Mouse (Mus musculus): ENCODE measurements around the gene Edem2. TPM values are rescaled to one million over a fixed set of nuclear protein-coding genes. Genes with fewer than 3 reads are reported as not detected.

Gene Edem2
- polyA plus RNA-seq, 1 experiment from 2014 or later, result 40.1 TPM

DNA sequence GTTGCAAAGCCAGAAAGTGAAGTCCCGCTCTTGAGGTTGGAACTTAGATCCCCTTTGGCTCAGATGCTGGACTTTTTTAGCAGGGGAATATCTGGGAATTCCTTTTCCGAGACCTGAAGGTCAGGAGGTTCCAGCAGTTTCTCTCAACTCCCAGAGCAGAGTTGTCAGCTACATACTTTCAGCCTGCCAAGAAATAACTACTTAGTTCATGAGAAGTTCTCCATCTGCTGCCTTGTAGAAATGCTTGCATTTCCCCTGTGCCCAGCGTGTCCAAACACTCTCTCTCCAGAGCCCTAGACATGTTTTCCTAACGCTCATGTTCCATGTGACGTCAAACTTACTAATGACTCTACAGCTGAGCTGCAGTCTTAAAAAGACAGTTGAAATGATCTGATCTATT, 5.8 kb upstream of the Edem2 start:
- H3K4me2 ChIP-seq, result no peak overlapping the region
- H3K4me1 ChIP-seq, result no peaks in the 10 kb centered on the region
- H3K27ac ChIP-seq (replicated peaks), result no peak overlapping the region
- H3K36me3 ChIP-seq, result no peaks in the 10 kb centered on the region
- WGBS, result 87% methylated on average over 5 of the region's 5 CpGs
- H3K9ac ChIP-seq (replicated peaks), result no peak overlapping the region
- H3K4me3 ChIP-seq (replicated peaks), result no peak overlapping the region
- no peaks in the 10 kb centered on the region for H3K27me3 ChIP-seq (replicated peaks)
- H3K9me3 ChIP-seq (replicated peaks), result no peaks in the 10 kb centered on the region
- ATAC-seq (ENCODE audit: low FRiP score), result no peak

DNA sequence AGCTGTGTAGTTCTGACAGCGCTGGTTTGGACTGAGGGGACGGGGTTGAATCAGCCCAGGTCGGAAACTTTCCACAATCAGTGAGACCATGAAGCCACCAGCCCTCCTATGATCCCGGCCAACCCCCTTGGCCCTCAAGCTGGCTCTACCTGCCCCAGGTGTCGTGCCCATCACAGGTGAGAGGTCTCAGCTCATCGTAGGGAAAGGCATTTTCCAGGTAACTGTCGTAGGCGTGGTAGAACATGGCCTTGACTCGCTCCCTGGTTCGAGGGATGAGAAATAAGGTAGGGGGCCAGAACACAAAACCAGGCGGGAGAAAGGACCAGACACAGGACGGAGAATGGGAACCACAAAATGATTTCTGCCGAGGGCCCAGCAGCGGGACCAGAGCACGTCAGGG, 533 bp downstream of the Edem2 start:
- Histone ChIP-seq H3K4me2 (peak overlapping the region; percentile 95), H3K27ac (replicated peaks) (peak overlapping the region; percentile 80), H3K9me3 (replicated peaks) (no peaks in the 10 kb centered on the region), H3K27me3 (replicated peaks) (no peaks in the 10 kb centered on the region), H3K4me1 (peaks cover 18% of the 10 kb centered on the region), H3K4me3 (replicated peaks) (peak overlapping the region; percentile 95), H3K36me3 (peaks cover 13% of the 10 kb centered on the region; the same call in 1 of the 2 replicates), H3K9ac (replicated peaks) (peak overlapping the region; percentile 90)
- 0 out of 2 replicates have a peak, but pooled peaks have one; percentile 22 for ATAC-seq (ENCODE audit: low FRiP score)
- WGBS, result 5% methylated on average over 15 of the region's 15 CpGs

GRCm38 (mm10) chr2:155727764-155728395, 1.4 kb downstream of the Edem2 start:
- Histone ChIP-seq H3K4me2 (peak overlapping the region; percentile 95), H3K4me3 (replicated peaks) (no peak overlapping the region), H3K9ac (replicated peaks) (no peak overlapping the region), H3K9me3 (replicated peaks) (no peaks in the 10 kb centered on the region), H3K4me1 (peaks cover 18% of the 10 kb centered on the region), H3K36me3 (peaks cover 17% of the 10 kb centered on the region), H3K27me3 (replicated peaks) (no peaks in the 10 kb centered on the region), H3K27ac (replicated peaks) (no peak overlapping the region)
- whole genome bisulfite sequencing, result 75% methylated on average over 7 of the region's 7 CpGs
- no peak for ATAC-seq (ENCODE audit: low FRiP score)

- Histone ChIP-seq H3K9me3 (replicated peaks) (no peaks in the 10 kb centered on the region), H3K4me1 (peaks cover 18% of the 10 kb centered on the region), H3K9ac (replicated peaks) (no peak overlapping the region), H3K27me3 (replicated peaks) (no peaks in the 10 kb centered on the region), H3K4me2 (no peak overlapping the region), H3K27ac (replicated peaks) (no peak overlapping the region), H3K36me3 (peaks cover 30% of the 10 kb centered on the region), H3K4me3 (replicated peaks) (no peak overlapping the region)
- WGBS, result 89% methylated on average over 7 of the region's 7 CpGs
- no peak for ATAC-seq (ENCODE audit: low FRiP score)
These were observed 3.0 kb downstream of the Edem2 start for GRCm38 (mm10) chr2:155726302-155726701.

DNA sequence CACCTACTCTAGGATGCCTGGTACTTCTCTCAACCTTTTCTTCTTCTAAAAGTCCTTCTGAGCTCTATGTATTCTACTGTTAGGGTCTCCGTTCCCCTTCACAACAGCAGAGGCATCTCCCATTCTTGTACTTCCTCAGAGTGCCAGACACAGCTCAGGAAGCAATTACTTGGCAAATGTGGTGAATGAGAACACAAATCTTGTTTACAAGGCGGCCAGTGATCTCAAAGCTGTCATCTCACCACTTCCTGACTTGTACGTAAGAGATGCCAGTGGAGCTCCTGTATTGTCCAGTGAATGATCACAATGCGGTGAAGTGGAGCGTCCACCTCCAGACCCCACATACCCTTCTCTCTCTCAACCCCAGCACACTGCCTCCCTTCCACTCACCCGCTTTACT, 4.7 kb downstream of the Edem2 start:
- H3K4me3 ChIP-seq (replicated peaks), result no peak overlapping the region
- WGBS, result 83% methylated on average over 6 of the region's 6 CpGs
- H3K27ac ChIP-seq (replicated peaks), result no peak overlapping the region
- no peak for ATAC-seq (ENCODE audit: low FRiP score)
- no peaks in the 10 kb centered on the region for H3K27me3 ChIP-seq (replicated peaks)
- H3K9me3 ChIP-seq (replicated peaks), result no peaks in the 10 kb centered on the region
- H3K4me1 ChIP-seq, result peaks cover 18% of the 10 kb centered on the region
- no peak overlapping the region for H3K4me2 ChIP-seq
- no peak overlapping the region for H3K9ac ChIP-seq (replicated peaks)
- peaks cover 43% of the 10 kb centered on the region for H3K36me3 ChIP-seq

DNA sequence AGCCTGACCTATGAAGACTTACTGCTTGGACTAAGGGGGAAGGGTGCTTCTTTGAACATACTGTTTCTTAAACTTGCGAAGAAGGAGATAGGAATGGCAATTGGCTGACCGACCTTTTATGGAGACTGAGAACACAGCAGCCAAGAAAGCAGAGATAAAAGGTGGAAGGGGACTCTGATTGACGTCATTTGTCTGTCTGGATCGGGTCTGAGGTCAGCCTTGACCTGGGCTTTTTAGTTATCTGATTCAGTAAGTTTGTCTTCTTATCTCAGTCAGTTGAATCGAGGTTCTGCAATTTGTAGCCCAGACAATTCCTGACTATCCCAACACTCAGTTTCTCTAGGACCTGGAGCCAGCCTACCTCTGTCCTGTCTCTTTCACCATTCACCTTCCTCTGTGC, 5.2 kb downstream of the Edem2 start:
- WGBS, result 89% methylated on average over 5 of the region's 5 CpGs
- H3K4me1 ChIP-seq, result peaks cover 18% of the 10 kb centered on the region
- no peak for ATAC-seq (ENCODE audit: low FRiP score)
- H3K9ac ChIP-seq (replicated peaks), result no peak overlapping the region
- no peaks in the 10 kb centered on the region for H3K9me3 ChIP-seq (replicated peaks)
- H3K4me2 ChIP-seq, result no peak overlapping the region
- no peaks in the 10 kb centered on the region for H3K27me3 ChIP-seq (replicated peaks)
- no peak overlapping the region for H3K27ac ChIP-seq (replicated peaks)
- peaks cover 48% of the 10 kb centered on the region for H3K36me3 ChIP-seq
- no peak overlapping the region for H3K4me3 ChIP-seq (replicated peaks)

GRCm38 (mm10) chr2:155720585-155720984, 8.7 kb downstream of the Edem2 start:
- H3K4me3 ChIP-seq (replicated peaks), result no peak overlapping the region
- WGBS, result 85% methylated on average over 5 of the region's 5 CpGs
- H3K4me2 ChIP-seq, result no peak overlapping the region
- H3K4me1 ChIP-seq, result no peaks in the 10 kb centered on the region
- H3K9me3 ChIP-seq (replicated peaks), result no peaks in the 10 kb centered on the region
- H3K27ac ChIP-seq (replicated peaks), result no peak overlapping the region
- no peak for ATAC-seq (ENCODE audit: low FRiP score)
- no peaks in the 10 kb centered on the region for H3K27me3 ChIP-seq (replicated peaks)
- no peak overlapping the region for H3K9ac ChIP-seq (replicated peaks)
- peaks cover 69% of the 10 kb centered on the region for H3K36me3 ChIP-seq

- Histone ChIP-seq H3K27me3 (replicated peaks) (no peaks in the 10 kb centered on the region), H3K4me2 (no peak overlapping the region), H3K4me1 (no peaks in the 10 kb centered on the region), H3K27ac (replicated peaks) (no peak overlapping the region), H3K9ac (replicated peaks) (no peak overlapping the region), H3K36me3 (peaks cover 84% of the 10 kb centered on the region), H3K9me3 (replicated peaks) (no peaks in the 10 kb centered on the region), H3K4me3 (replicated peaks) (no peak overlapping the region)
- ATAC-seq (ENCODE audit: low FRiP score), result no peak
- 92% methylated on average over 12 of the region's 12 CpGs for WGBS
These were observed 11.9 kb downstream of the Edem2 start for GRCm38 (mm10) chr2:155717082-155717990.

DNA sequence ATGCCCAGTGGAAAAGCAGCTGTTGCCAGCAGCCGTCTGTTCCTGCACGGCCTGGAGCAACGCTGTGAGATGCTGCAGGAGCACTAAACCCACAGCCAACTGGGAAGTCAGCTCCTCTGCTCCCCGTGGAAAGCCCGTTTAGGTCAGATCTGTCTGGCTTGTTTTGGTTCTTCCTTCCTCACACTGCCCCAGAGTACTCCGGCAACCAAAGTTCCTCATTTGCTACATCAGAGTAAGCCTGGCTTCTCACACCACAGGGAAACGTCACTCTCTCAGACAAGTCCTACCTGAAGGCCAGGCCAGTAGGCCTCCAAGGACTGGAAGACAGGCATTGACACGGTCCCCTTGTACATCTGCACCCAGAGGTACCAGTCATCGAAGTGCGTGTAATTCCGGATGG, 18.7 kb downstream of the Edem2 start:
- H3K4me2 ChIP-seq, result no peak overlapping the region
- 90% methylated on average over 11 of the region's 11 CpGs for WGBS
- H3K27ac ChIP-seq (replicated peaks), result no peak overlapping the region
- no peak for ATAC-seq (ENCODE audit: low FRiP score)
- no peak overlapping the region for H3K9ac ChIP-seq (replicated peaks)
- H3K36me3 ChIP-seq, result peaks cover 77% of the 10 kb centered on the region
- H3K9me3 ChIP-seq (replicated peaks), result no peaks in the 10 kb centered on the region
- 0 out of 2 replicates have a peak, but pooled peaks cover 3% of the 10 kb centered on the region for H3K4me1 ChIP-seq
- H3K4me3 ChIP-seq (replicated peaks), result no peak overlapping the region
- no peaks in the 10 kb centered on the region for H3K27me3 ChIP-seq (replicated peaks)

DNA sequence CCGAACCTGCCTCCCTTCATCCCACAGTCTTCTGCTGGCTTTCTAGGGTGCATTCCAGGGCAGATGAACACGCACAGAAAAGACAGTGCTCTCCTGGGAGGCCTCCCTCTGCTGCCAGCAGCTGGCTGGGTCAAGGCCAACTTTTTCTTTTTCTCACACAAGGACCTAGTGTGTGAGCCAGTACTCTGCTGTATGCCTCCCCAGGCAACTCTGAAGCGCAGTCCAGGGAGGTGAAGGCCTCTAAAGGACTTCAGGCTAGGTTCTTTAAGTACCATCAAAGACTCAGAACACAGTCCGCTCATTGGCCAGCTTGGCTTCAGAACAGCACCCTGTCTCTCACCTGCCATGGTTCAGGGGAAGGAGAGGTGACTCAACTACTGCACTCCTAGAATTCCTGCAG, 22.0 kb downstream of the Edem2 start:
- H3K9me3 ChIP-seq (replicated peaks), result no peaks in the 10 kb centered on the region
- no peak overlapping the region for H3K4me2 ChIP-seq
- peaks cover 76% of the 10 kb centered on the region for H3K36me3 ChIP-seq
- H3K9ac ChIP-seq (replicated peaks), result no peak overlapping the region
- ATAC-seq (ENCODE audit: low FRiP score), result no peak
- H3K27ac ChIP-seq (replicated peaks), result no peak overlapping the region
- H3K4me3 ChIP-seq (replicated peaks), result no peak overlapping the region
- H3K4me1 ChIP-seq, result 0 out of 2 replicates have a peak, but pooled peaks cover 3% of the 10 kb centered on the region
- WGBS, result 67% methylated on average over 4 of the region's 4 CpGs
- no peaks in the 10 kb centered on the region for H3K27me3 ChIP-seq (replicated peaks)

DNA sequence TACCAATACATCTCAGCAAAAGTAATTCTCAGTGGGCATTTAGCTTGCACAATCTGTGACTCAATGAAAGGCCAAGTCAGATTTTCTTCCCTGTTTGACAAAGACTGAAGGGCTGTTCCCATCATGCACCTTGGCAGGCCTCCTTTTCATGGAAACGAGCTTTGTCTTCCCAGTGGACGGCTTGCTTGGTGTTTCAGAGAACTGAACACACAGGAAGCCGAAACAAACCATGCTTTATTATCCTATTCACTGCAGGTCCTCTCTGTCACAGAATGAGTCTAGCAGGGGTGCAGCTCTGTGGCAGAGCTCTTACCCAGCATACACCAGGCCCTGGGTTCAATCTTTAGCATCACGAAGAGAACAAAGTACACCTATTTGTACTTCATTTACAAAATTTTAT, 25.6 kb downstream of the Edem2 start:
- no peak for ATAC-seq (ENCODE audit: low FRiP score)
- Histone ChIP-seq H3K4me2 (no peak overlapping the region), H3K36me3 (peaks cover 58% of the 10 kb centered on the region), H3K27ac (replicated peaks) (no peak overlapping the region), H3K27me3 (replicated peaks) (no peaks in the 10 kb centered on the region), H3K9ac (replicated peaks) (no peak overlapping the region), H3K4me3 (replicated peaks) (no peak overlapping the region), H3K4me1 (0 out of 2 replicates have a peak, but pooled peaks cover 3% of the 10 kb centered on the region), H3K9me3 (replicated peaks) (no peaks in the 10 kb centered on the region)
- WGBS, result 17% methylated on average over 4 of the region's 4 CpGs

DNA sequence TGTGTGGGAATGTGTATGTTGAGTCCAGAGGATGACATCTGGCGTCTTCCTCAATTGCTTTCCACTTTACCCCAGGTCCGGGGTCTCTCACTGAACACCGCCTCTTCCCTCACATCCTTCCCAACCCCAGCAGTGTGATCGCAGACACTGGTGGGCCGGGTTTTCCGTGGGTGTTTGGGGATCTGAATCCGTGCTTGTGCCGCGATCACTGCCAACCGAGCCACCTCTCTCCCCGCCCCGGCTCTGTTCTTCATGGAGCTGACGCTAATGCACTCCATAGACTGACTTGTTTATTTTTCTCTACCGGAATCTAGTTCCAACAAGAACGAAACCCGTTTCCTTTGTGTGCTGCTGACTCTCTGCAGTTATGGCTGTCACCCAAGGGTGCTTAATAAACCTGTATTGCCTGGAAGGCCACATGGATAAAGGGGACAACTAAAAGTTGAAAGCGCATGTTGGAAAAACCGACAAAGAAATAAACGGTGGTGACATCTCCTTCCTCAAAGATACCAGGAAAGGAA, 27.8 kb downstream of the Edem2 start:
- H3K27me3 ChIP-seq (replicated peaks), result no peaks in the 10 kb centered on the region
- peaks cover 46% of the 10 kb centered on the region for H3K36me3 ChIP-seq
- H3K9ac ChIP-seq (replicated peaks), result no peak overlapping the region
- H3K4me2 ChIP-seq, result no peak overlapping the region
- no peak for ATAC-seq (ENCODE audit: low FRiP score)
- WGBS, result 95% methylated on average over 19 of the region's 19 CpGs
- no peak overlapping the region for H3K27ac ChIP-seq (replicated peaks)
- no peaks in the 10 kb centered on the region for H3K4me1 ChIP-seq
- H3K4me3 ChIP-seq (replicated peaks), result no peak overlapping the region
- no peaks in the 10 kb centered on the region for H3K9me3 ChIP-seq (replicated peaks)
